Mouse (Mus musculus) bone marrow, adult 2 months (tissue): ENCODE results near the gene Ttc25. TPM values are rescaled to one million over a fixed set of nuclear protein-coding genes. Genes with fewer than 3 reads are reported as not detected.

Experiments used
- H3K27ac ChIP-seq: fragments of 200-500 bp; 2 replicates; pipeline ENCODE4 v1.5.1; 2012; ENCODE audit warnings: low read depth, mild to moderate bottlenecking, control low read depth, inconsistent platforms, low read length; ENCODE audit not compliant: control insufficient read depth, poor library complexity, insufficient read depth
- H3K4me1 ChIP-seq: fragments of 200-500 bp; 2 replicates; pipeline ENCODE4 v1.6.1; 2011; ENCODE audit warnings: low read length; ENCODE audit not compliant: control insufficient read depth, insufficient read depth
- H3K4me3 ChIP-seq: fragments of 200-500 bp; replicated peaks from 2 replicates; pipeline ENCODE3; 2011; ENCODE audit warnings: mild to moderate bottlenecking, low read depth, low read length, control low read depth; ENCODE audit not compliant: control insufficient read depth
- CTCF ChIP-seq: fragments of 200-500 bp; IDR thresholded peaks from 2 replicates; pipeline ENCODE4 v1.5.1; 2011; ENCODE audit warnings: low read length, control low read depth; ENCODE audit not compliant: control insufficient read depth, insufficient read depth
- POLR2A ChIP-seq: fragments of 200-500 bp; IDR thresholded peaks from 2 replicates; pipeline ENCODE4 v1.6.1; 2011; ENCODE audit warnings: low read depth, mild to moderate bottlenecking, control low read depth, low read length, borderline replicate concordance; ENCODE audit not compliant: control insufficient read depth
- WGBS: fragments of 180-500 bp; shearing (Covaris S2); methylation state at CpG from one replicate; pipeline ENCODE4 v1.1.7; 2018; 5-methylcytosine and 5-hydroxymethylcytosine counted together
- polyA plus RNA-seq: library from polyadenylated mRNA; stranded (reverse); fragments of >200 nt; gene quantifications from 2 replicates; pipeline ENCODE4 v1.2.4, GENCODE M21; 2011; ENCODE audit warnings: low replicate concordance; ENCODE audit not compliant: missing spikeins, insufficient read depth, insufficient read length

Ttc25 gene
- polyA plus RNA-seq, 1 experiment = 0.35 TPM

DNA sequence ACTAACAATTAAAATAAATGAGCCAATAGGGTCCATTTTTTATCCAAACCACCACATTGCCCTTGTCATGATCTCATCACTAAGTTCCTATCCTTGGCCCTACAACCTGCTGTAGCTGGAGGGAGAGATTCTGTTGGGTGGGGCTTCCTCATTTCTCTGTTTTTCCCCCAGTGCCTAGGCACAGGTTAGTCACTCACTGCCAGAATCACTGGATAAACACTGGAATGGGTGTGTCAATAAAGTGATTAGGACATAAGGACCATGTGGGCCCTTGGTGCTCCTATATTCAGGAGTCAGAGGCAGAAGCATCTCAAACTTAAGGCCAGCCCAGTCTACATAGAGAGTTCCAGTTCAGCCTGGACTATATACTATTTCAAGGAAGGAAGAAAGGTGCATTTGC is 8.9 kb upstream of the Ttc25 start:
- H3K27ac ChIP-seq = no peak overlapping the region
- no peak for TF ChIP-seq POLR2A
- H3K4me1 ChIP-seq = no peaks in the 10 kb centered on the region
- no peak overlapping the region for H3K4me3 ChIP-seq

DNA sequence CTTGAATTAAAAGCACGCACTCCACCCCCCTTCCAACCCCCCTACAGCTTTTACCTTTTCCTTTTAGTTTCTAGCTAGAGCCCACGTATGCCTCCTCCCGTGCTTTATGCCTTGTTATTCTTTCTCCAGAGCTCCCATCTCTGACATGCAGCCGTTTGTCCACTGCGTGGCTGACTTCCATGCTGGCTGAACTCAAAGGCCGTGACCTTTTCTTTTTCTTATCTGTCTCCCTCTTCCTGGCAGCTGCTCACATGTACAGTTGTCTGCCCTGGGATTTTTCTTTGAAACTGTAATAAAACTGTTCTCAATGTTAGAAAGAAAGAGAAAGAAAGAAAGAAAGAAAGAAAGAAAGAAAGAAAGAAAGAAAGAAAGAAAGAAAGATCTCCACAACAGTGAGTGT is 4.4 kb upstream of the Ttc25 start:
- 48% methylated on average over 6 of the region's 6 CpGs for WGBS

DNA sequence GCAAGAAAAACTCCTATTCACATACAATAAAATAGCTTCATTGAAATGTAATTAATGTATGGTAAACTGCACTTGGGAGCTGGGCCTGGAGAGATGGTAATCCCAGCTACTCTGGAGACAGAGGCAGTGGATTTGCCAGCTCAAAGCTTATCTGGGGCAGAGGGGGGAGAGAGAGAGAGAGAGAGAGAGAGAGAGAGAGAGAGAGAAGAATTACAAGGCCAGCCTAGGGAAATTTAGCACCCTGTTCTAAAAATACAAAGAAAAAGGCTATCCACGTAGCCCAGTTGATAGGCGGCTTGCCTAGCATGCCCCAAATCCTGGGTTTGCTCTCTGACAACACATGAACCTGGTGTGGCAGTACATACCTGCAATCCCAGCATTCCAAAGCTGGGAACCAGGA is 3.8 kb upstream of the Ttc25 start:
- TF ChIP-seq POLR2A (no peak), CTCF (no peak)
- Histone ChIP-seq H3K27ac (no peak overlapping the region), H3K4me1 (peaks cover 2% of the 10 kb centered on the region; the same call in 1 of the 2 replicates), H3K4me3 (no peak overlapping the region)
- WGBS = 94% methylated on average over 2 of the region's 2 CpGs

More for the DNA sequence above, 4.4 kb upstream of the Ttc25 start:
- no peak for TF ChIP-seq POLR2A
- TF ChIP-seq CTCF = no peak
- Histone ChIP-seq H3K4me3 (no peak overlapping the region), H3K27ac (no peak overlapping the region), H3K4me1 (peaks cover 2% of the 10 kb centered on the region; the same call in 1 of the 2 replicates)

DNA sequence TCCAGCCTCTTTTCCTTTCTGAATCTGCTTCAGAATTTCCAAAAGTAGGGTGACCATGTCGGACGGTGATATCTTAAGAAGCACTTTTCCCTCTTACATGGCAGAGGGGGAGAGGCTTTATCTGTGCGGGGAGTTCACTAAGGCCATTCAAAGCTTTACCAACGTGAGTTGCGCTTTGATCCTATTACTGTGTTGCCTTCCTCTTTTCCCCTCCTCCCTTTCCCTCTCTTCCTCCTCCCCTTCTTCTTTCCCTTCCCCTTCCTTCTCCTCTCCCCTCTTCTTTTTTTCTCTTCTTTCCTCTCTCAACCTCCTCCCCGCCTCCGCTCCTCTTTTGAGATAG is 309 bp downstream of the Ttc25 start:
- 24% methylated on average over 7 of the region's 7 CpGs for WGBS
- H3K27ac ChIP-seq = peak overlapping the region; percentile 86; the same call in 1 of the 2 replicates
- TF ChIP-seq POLR2A (no peak), CTCF (no peak)
- peaks cover 10% of the 10 kb centered on the region; the same call in 1 of the 2 replicates for H3K4me1 ChIP-seq
- peak overlapping the region; percentile 54 for H3K4me3 ChIP-seq

DNA sequence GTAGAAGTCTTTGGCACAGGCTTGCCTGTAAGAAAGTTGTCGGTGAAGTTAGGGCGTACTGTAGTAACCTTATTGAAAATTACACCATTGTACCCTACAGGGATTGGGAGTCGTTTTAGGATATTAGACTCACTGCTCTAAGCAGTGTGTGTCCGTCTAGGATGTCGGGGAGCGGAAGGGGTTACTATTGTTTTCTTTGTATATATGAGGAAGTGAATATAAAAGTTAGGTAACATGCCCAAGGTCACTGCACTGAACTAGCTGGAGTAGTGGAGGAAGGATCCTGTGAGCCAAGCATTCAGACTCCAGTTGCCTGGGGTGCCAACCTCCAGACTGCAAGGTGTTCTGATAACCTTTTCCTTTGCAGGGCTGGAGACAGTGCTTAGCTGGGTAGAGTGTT is 1.5 kb downstream of the Ttc25 start:
- TF ChIP-seq CTCF (no peak), POLR2A (no peak)
- H3K4me3 ChIP-seq = no peak overlapping the region
- peaks cover 10% of the 10 kb centered on the region; the same call in 1 of the 2 replicates for H3K4me1 ChIP-seq
- no peak overlapping the region for H3K27ac ChIP-seq
- 50% methylated on average over 6 of the region's 6 CpGs for WGBS

DNA sequence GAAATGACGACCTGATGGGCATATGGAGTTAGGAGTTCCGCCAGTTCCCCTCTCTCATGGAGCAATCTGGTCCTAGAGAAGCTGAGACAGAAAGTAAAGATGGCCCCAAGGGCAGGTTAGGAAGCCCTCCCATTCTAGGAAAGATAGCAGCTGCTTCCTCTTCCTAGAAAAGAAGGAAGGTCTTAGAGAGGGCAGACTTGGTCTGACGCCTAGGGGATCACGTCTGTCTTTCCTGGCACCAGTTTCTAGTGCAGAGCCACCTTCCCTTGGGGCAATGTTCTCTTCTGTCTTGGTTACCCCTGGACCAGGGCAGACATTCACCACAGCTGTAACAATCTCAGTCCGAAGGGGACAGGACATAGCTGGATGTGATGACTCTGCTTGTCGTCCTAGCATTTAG is 2.7 kb downstream of the Ttc25 start:
- 47% methylated on average over 6 of the region's 6 CpGs for WGBS
- Histone ChIP-seq H3K27ac (no peak overlapping the region), H3K4me1 (peaks cover 10% of the 10 kb centered on the region; the same call in 1 of the 2 replicates), H3K4me3 (no peak overlapping the region)
- no peak for TF ChIP-seq POLR2A
- no peak for TF ChIP-seq CTCF

DNA sequence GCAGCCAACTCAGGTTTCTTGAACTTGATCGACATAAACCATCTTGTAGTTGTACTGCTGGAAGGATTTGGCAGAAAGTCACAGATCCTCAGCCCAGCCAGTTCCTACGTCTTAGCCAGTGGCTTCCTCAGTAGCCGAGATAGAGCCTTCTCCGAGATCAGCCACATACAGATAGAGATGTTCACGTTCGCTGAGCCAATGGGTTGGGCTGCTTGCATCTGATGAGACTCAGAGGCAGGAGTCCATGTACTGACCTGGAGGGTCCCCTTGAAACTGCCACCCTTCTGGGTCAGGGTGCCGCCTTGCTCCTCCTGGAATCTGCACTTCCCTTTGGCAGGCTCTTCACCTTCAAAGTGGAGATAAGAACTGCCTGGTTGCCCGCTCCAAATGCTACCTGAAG is 4.1 kb downstream of the Ttc25 start:
- TF ChIP-seq CTCF = no peak
- no peak for TF ChIP-seq POLR2A
- Histone ChIP-seq H3K27ac (no peak overlapping the region), H3K4me1 (peaks cover 10% of the 10 kb centered on the region; the same call in 1 of the 2 replicates), H3K4me3 (no peak overlapping the region)
- WGBS = 79% methylated on average over 8 of the region's 8 CpGs

DNA sequence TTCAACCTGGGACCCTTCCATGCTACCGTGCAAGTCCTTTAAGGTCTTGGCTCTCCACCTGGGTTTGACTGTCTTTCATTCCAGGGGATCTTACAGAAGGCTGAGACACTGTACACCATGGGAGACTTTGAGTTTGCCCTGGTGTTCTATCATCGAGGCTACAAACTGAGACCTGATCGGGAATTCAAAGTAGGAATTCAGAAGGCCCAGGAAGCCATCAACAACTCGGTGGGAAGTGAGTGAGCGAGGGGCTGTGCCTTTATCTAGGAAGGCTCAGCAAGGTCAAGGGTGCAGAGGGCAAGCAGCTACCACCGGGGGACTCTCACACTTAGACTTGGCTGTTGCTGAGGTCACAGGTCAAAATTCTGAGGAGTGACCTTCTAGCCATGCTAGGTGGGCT is 4.7 kb downstream of the Ttc25 start:
- no peak overlapping the region for H3K4me3 ChIP-seq
- H3K4me1 ChIP-seq = peaks cover 7% of the 10 kb centered on the region; the same call in 1 of the 2 replicates
- TF ChIP-seq POLR2A (no peak), CTCF (no peak)
- WGBS = 71% methylated on average over 6 of the region's 6 CpGs
- no peak overlapping the region for H3K27ac ChIP-seq

DNA sequence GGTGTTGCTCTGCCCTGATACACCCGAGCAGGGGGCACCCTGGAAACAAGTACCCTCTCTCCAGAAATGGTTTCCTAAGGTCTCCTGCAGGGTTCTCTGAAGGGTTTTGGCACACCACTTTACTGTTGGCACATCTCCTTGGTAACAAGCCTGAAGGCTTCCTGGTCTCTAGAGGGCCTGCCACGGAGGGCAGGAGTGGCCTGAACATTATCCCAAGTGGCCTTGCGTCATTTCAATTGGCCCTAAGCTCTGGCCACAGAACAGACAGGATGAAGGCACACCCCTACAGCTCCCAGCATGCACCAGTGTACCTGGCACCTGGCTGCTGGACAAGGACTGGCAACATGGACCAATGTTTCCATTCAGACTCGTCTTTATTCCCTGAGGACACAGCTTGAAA is 7.4 kb downstream of the Ttc25 start:
- peaks cover 3% of the 10 kb centered on the region; the same call in 1 of the 2 replicates for H3K4me1 ChIP-seq
- no peak overlapping the region for H3K27ac ChIP-seq
- 60% methylated on average over 4 of the region's 4 CpGs for WGBS
- TF ChIP-seq CTCF (no peak), POLR2A (no peak)
- no peak overlapping the region for H3K4me3 ChIP-seq
